Mouse (Mus musculus): ENCODE measurements around the gene Araf.

DNA sequence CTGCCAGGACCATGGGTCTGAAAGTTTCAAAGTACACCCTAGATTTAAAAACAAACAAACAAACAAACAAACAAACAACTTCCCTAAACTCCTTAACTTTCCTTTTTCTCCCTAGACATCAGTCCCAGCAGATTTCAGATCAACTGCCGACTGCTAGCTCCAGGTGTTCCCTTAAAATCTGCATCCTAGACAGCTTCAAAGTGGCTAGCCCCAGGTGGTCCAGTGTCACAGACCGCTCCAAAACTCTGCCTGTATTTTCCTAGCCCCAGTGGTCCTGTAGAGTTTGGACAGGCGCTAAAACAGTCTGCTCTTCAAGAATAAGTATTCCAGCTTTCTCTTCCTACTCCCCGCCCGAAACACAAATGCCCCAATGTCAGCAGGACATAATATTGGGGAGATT lies 3.4 kb upstream of the Araf start:
- no peak for TF ChIP-seq CTCF (conservative IDR thresholded peaks at IDR 0.05; ENCODE audit: insufficient read depth, insufficient read length, low read depth, low read length)
- no peak for TF ChIP-seq POLR2A (IDR thresholded peaks at IDR 0.05; ENCODE audit: low read depth, low read length)
